Mouse (Mus musculus): Measurements from ENCODE around the gene Alg14.

The Alg14 gene

DNA sequence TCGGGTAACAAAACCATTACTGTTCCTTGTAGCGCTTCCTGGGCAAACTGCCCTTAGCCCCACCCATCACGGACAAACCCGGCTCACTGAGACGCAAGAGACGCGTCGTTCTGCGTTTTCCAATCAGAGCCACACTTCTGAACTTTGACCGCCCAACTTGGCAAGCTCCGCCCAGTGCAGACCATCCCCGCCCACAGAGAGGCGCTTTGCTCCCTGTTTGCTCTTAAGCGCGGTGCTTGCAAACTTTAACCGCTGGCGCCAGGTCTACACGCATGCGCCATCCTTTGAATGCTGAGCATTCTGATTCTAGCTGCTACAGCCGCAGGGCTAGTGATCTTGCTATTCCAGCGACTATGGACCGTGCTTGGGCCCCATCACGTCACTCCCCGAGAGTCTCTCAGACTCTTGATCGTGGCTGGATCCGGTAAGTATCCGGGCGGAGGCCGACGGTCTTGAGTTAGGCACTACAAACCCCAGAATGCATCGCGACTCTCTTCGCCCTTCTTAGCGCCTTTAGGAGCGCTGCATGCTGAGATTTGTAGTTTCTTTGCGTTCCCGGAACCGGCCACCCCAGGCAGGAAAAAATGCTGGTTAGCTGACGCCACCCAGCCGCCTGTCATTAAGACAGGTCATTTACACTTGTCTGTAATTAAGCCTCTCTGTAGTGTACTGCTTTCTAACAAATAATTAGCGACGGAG lies at the start of gene Alg14:
Alg14 (plus strand) TSS at position 214 of the 699 bp plus-strand sequence.
- DNase-seq, result peak; percentile 97 to 98

DNA sequence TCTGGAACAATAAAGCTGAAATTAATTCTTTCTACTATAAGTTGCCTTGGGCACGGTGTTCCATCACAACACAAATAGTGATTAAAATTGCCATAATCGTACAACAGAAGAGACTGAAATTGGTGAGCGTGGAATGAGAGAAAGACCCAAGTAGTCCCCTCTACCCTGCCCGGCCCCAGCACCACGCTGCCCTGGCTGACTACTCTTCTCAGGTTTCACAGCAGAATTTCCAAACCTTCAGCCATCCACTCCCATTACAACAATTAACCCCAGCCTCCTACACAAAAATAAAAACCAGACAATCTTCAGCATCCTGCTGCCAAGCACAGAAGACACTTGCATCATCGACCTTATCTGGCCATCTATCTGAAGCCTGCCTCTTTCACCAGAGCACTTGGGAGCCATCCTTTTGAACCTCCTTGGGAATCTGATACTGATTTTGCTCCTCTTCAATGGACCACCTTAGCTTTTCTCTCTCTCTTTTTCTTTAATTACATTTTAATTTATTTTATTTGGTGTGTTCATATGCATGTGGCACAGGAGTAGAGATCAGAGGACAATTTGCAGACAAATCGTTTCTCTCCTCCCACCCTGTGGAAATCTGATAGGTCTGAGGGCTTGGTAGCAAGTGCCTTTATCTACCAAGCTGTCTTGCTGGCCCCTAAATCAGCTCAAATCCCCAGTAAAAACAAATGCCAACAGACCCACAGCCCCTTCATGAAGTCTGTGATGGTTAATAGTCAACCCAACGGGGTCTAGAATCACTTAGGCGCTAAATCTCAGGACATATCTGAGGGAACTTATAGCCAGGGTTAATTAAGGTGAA lies 49.2 kb upstream of the Alg14 start:
- no peak for DNase-seq

DNA sequence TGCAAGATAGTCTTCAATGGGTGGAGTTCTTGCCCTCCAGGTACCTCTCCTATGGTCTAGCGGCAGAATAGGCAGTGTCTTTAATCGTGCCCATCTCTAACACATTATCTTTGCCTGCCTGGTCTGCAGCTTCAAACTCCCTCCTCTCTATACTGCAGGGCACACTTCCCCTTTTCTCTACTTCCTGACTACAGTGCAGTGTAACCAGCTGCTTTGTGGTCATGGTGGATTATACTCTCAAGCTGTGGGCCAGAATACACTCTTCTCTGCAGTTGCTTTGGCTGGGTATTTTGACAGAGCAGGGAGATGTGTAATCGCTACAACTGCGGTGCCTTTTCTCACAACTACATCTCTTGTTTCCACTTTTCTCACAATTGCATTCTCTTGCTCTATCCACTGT lies 48.6 kb upstream of the Alg14 start:
- DNase-seq, result no peak

DNA sequence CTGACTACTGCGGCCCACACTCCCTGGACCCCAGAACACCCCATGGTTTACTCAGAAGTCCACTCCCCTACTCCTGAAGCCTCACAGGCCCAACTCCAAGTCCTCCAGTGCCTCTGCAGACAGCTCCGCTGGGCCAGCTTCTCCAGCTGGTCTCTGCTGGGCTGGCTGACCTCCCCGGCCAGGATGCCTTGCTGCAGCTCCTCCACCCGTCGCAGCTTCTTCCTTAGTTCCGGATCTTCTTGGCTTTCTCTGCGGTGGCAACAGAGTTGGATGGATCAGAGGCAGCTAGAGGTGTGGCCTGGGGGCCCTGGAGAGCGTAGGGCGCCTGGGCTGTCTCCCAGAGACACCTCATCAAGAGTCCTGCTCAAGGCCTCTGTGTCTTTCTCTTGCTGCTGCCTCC lies 41.5 kb upstream of the Alg14 start:
- DNase-seq, result peak in 1 of 2 experiments; percentile 5

DNA sequence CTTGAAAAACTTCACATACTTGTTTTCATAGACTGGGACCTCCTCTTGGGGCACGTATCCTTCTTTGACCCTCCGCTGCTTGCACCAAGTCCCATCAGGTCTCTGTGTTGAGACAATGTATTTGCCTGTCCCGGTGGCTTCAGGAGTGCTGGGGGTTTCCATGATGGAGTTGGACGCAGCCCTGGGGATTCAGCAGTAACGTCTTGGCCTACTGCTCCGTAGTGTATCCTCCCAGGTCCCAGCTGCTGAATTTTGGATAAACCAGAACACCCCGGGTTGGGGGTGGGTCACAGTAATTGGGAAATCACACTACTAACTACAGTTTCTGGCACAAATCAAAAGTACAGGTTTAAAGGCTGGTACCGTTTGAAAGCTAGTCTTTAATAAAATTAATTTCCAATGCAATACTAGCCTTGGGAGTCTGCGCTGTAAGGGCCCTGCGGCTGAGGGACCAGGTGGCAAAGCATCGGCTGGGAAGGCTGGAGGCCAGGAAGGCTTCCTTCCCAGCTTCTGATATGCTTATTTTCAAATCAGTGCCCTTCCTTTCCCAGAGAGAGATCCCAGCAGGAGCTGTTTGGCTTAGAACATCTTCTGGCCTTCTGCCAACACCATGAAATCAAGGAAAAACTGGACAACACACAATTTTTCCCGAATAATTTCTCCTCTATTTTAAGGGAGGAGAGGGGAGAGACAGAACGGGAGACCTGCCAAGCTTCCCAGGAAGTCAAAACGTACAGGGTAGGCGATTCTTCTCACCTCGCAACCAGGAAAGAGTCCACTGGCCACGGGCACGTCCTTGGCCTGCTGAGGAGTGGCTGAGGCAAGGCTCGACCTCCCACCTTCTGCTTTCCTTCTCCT lies 40.8 kb upstream of the Alg14 start:
- DNase-seq, result peak in 1 of 2 experiments; percentile 8

DNA sequence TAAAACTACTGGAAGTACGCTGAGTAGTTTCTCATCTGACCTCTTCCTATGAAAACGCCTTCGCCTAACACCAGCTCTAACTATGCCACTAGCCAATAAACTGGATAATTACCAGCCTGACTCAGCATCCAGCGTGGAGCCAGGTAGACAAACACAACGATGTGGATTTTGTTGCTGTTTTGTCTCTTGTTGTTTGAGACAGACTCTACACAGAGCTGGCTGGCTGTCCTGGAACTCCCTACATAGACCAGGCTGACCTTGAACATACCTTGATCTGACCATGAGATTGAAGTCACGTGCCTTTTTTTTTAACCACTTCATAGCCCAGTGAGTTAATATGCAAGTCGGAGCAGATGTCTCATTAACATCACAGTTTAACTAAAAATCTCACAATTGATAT lies 36.1 kb upstream of the Alg14 start:
- no peak for DNase-seq

DNA sequence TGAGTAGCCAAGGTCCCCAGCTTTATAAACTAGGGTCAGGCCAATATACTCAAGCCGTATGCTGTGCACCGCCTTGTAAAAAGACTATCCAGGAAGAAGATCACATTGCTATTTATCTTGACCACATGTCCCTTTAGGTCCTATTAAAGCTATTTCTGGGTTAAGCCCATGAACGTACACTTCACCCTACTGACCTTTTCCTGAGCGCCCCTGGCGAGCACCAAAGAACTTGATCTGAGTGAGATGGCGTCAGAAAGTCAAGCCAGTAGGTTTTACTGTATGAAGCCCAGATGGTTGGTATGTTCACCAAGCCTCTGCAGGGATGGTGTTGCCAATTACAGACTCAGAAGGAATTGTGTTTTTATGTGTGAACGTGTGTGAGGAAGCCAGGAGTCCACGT lies 35.4 kb upstream of the Alg14 start:
- DNase-seq, result no peak

DNA sequence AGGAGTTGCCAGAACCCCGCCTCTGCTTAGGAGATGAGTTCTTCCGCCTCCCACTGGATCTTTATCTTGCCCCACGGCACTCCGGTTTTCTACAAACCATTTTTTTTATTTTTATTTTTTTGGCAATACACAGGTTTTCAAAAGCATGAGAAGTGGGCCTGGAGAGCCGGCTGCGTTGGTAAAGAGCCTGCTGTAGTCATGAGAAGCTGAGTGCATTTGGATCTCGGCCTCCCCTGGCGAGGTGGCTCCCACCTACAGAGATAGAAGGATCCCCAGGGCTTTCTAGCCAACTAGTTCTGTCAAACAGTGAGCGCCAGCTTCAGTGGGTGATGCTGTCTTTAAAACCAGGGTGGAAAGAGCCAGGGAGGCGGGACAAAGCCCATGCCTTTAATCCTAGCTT lies 34.2 kb upstream of the Alg14 start:
- no peak for DNase-seq

DNA sequence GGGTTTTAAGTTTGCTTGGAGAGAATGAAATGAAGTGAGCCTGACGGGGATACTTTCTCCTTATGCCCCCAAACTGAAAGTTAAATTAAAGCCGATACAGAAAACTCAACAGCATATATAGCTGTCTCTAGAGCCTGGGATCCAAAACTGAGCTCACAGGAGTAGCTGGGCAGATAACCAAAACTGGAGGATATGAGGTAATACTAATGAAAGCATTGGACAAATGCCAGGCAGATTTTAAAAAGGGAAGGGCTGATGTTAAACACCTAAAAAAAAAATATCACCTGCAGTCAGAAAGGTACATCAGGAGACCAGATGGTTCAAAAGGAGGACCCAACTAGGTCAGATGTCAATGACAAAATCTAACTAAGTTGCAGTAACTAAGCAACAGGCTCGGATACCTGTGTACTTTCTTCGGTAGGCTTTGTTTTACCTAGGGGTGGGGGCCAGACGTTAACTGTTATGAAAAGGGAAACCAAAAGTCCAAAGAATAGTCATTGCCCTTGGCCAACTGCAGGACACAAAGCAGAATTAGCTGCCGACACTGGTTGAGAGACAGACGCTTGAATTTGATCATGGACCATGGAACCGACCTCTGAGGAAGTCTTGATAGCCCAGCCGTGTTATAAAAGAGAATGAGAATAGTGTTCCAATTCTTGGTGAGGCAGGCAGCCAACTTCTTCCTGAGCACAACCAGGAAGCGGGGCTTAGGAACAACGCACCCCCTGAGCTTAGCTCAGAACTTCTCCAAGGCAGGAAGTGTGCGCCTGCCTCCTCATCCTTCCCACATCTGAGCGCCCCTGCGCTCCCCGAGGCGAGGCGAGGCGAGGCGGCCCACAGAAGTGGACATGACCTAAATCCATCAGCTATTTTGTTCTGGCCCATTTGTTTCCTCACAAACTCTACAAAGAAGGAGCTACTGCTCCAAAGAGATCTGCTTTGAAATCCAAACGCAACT lies 32.8 kb upstream of the Alg14 start:
- DNase-seq, result peak; percentile 14 to 41

DNA sequence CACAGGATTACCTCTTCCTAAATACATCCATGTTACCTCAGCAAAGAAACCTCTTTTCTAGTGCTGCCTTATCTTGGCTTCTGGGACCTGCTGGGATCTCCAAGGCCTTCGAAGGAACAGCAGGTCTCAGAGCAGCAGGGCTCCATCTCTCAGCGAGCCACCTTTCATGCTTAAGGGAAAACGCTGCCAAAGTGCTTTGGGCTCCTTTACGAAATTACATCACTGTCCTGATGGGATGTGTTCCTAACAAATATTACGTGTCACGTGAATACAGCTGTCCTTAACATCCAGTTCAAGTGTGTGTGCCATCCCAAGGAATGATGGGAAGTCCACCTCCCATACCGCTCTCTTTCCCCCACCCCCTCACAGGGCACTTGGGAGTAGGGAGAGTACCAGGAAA lies 31.5 kb upstream of the Alg14 start:
- no peak for DNase-seq

DNA sequence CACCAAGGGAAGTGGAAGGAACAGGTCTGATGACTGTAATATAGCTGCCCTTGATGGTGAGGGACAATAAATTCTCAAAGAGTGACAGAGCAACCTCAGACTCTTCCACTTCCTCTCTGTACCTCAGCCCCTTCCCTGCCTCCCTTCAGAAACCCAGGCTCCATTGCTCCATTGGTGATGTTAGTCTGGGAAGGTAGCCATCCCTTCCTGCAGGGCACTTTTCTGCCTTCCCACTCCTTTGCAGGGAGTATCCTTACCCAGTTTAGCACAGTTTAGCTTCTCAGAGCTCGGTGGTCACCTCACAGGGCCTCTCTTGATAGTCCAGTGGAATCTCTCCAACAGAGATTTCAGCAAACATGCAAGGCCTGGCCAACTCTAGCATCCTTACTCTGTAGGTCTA lies 30.7 kb upstream of the Alg14 start:
- no peak for DNase-seq

DNA sequence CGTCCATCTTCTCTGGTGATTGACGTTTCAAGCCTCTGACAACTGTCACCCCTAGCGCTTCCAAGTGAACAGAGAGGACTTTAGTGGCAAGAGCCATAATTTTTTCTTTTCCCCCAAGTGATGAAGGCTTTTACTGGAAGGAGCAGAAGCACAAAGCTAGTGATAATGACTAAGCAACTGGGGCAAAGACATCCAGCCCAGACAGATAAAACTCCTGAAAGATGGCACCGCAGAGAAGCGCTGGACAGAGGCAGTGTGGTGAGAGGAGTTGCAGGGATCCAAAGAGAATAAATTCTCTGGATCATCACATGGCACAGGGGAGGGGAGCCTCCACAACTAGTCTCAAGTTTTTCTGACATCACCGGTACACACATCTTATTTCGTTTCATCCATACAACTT lies 30.3 kb upstream of the Alg14 start:
- DNase-seq, result no peak

DNA sequence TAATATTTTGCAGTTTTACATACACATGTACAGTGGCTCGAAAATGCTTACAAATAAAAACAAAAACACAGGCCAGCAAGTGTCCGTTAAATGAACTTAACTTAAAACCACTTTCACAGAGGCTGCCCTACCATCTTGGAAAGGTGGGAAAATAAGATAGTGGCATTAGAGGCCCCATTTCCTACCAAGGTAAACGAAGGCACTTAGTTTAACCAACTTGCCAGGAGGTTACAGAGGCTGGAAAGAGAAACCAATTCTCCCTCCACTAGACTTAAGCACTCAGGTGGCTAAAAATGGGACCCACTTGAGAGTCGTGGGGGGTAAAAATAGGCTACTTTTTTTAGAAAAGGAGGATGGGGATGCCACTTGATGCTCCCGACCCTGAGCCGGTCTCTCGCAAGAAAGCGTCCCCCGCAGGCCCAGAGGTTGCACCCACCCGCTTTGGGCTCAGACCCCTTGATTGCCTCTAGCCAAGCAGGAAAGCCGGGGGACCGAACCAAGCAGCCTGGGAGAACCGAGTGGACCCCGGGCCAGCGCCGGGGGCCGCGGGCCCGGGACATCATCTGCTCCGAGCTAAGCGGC lies 29.5 kb upstream of the Alg14 start:
- DNase-seq, result no peak

DNA sequence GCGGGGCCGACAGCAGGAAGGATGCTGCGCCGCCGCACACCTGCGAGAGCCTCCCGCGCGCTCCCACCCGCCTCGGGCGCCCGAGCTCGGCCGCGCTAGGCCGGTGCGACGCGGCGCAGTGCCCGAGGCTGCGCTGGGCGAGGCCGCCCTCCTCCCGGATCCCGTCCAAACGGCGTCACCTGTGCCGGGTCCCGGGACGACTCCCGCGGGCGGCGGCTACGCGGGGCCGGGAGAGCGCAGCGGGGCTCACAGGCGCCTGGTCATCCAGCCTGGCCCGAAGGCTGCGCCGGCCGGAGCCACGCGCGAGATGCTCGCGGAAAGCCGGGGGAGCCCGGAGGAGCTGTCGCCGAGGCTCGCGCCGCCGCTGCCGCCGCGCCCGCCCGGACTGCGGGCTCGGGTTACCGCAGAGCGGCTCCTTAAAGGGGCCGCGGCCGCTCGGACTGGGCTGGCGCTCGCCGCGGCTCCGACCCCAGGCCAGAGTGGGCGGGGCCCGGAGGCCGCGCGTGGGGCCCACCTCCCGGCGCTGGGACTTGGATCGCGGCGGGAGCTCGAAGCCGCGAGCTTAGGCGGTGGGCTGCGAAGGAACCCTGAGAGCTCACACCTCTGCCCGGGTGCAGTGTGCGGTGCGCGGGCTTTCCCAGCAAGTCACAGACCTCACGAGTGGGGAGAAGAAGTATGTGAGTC lies 28.9 kb upstream of the Alg14 start:
- DNase-seq, result peak; percentile 37 to 74

DNA sequence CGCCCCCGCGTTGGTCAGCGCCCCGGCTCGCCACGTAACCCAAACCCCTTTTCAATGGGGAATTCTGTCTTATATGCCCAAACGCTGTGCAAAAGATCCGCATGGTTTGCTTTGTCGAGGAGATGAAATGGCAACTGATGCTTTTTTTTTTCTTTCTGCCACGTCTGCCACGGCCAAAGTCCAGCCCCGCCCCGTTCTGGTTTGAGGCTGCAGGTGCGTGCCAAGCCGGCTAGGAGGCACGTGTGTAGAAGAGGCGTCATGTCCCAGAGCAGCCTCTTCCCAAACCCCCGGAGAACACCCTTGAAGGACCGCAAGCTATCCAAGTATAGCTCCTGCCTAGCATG lies 28.4 kb upstream of the Alg14 start:
- peak; percentile 87 to 91 for DNase-seq

DNA sequence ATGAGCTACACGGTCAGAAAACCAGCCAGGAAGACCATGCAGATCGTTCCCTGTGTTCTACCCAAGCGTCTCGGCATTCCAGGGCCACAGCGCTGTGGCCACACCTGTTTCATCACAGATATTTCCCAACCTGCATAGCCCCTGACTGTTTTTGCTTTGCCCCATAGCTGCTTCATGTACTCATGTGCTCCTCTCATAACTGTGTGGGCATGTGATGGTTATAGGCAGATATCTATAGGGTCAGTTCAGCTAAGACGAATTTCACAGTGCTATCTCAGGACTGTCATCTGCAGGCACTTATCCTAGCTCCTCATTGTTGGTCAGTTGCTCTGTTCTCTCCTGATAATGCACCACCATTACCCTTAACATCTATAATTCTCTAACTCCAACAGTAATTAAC lies 27.3 kb upstream of the Alg14 start:
- DNase-seq, result no peak

DNA sequence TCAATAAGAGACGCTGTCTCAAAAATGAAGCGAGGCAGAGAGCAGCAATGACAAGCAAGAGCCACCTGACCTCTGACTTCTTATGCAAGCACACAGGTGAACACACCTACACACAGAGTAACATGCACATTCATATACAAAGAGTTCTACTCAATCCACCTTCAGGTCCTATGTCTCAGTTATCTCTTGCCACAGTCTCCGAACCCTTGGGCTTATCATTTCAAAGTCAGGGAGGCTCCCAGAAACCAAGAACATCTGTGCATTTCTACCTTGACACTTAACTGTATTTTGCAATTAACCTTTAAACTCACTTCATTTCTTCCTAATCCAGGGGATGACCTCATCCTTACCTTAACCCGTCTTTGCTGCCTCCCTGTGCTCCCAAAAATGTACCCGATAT lies 24.3 kb upstream of the Alg14 start:
- DNase-seq, result no peak

DNA sequence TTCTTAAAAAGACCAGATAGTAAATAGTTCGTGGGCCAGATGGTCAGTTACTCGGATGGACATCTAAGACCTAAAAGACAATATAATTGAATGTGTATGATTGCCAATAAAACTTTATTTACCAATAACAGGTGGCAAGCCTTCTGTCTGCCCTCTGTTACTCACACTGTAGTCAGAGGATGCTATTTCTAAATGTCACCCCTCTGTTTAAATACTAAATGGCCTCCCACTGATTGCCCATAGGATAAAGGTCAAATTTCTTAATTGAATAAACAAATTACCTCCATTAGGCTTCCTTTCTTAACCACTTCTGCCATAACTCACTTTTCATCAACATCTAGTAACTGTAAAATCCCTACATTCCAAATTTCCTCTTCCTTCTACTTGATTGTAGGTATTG lies 19.0 kb upstream of the Alg14 start:
- DNase-seq, result no peak

DNA sequence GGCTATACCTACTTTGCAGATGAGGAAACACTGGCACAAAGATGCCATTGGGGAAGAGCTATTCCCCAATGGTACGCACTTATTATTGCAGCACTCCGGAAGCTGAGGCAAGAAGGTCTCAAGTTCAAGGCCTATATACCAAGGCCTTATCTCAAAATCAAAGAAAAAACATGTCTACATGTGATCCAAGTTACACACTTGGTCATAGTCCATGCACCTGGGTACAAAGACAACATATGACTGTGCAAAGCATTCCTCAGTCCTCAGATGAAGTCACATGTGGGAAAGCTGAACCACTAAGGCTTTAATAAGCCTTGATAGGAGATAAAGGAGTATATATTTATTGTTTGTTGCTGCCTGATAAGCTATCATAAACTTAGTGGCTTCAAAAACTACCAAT lies 17.6 kb upstream of the Alg14 start:
- DNase-seq, result no peak

DNA sequence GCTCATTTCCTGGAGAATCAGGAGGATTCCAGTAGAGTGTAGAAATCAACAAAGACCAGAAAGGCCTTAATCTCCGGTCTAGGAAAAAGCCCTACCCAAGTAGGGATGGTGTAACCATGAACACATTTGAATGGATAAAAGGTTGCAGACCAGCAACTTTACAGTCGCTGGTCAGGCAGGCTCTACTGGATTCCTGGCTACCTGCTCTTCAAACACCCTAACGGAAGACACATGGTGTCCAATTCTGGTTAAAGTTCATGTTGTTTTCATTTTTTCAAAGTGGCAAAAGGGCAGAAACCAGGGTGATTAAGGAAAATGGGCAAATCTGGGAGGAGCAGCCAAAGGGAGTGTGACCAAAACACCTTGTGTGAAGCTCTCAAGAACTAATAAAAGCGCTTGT lies 14.6 kb upstream of the Alg14 start:
- peak; percentile 23 to 42 for DNase-seq

DNA sequence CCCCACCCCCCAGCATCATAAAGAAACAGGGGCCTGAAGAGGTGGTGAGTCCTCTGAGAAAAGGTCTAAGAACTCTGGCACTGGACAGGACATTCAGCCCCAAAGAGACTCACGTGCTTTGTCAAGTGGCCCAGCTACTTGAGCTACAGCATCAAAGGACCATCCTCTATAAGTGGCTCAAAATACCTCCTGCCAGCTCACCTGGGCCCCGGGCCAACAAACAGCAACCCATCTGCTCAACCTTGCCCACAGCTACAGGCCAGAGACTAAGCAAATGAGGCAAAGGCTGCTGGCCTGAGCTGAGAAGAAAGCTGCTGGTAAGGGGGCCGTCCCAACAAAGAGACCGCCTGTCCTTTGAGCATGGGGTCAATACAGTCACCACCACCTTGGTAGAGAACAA lies 14.0 kb upstream of the Alg14 start:
- DNase-seq, result peak in 1 of 2 experiments; percentile 40
